Mouse (Mus musculus) liver, adult 10 weeks (tissue): ENCODE results near the gene Ccdc36. TPM values are rescaled to one million over a fixed set of nuclear protein-coding genes. Genes with fewer than 3 reads are reported as not detected.

Source experiments
- polyA plus RNA-seq: library from polyadenylated mRNA; stranded (reverse); fragments of 350-450 nt; fragmentation: Illumina TruSeq; extraction: RNeasy Lipid Tissue Mini Kit (QIAGEN cat#74804); gene quantifications from one replicate; pipeline ENCODE4 v1.2.3, GENCODE M21; 2014; ENCODE audit warnings: low read depth, low replicate concordance

The Ccdc36 gene
- not detected for polyA plus RNA-seq

GRCm38 (mm10) chr9:108428384-108428783 lies at the start of gene Ccdc36:
Gene Ccdc36, minus strand, starts transcription at chr9:108428484.

GRCm38 (mm10) chr9:108461181-108461631 lies 32.9 kb upstream of the Ccdc36 start, which contains the start of gene Klhdc8b:
Gene Klhdc8b, minus strand, starts transcription at chr9:108461581.

GRCm38 (mm10) chr9:108460319-108461178 lies 32.3 kb upstream of the Ccdc36 start, which contains the start of gene Ccdc71:
Gene Ccdc71, plus strand, starts transcription at chr9:108460527.

GRCm38 (mm10) chr9:108436182-108436581 lies 7.9 kb upstream of the Ccdc36 start, which contains the start of gene BC048562:
Gene BC048562, plus strand, starts transcription at chr9:108436482.

GRCm38 (mm10) chr9:108392676-108393075 lies 35.6 kb downstream of the Ccdc36 start, which contains the start of gene 1700102P08Rik:
Gene 1700102P08Rik, plus strand, starts transcription at chr9:108392805.

Other genes starting within 250 kb of the Ccdc36 start
- not detected for gene Bsn, start 238.1 kb downstream of the Ccdc36 start, polyA plus RNA-seq
- 18.2 TPM for gene Dag1, start 164.5 kb downstream of the Ccdc36 start, polyA plus RNA-seq
- gene Nicn1, start 138.1 kb downstream of the Ccdc36 start, polyA plus RNA-seq = 16.2 TPM
- 37.0 TPM for gene Amt, start 131.6 kb downstream of the Ccdc36 start, polyA plus RNA-seq
- 220 TPM for gene Rhoa, start 122.4 kb downstream of the Ccdc36 start, polyA plus RNA-seq
- 14.3 TPM for gene Tcta, start 122.3 kb downstream of the Ccdc36 start, polyA plus RNA-seq
- gene Gpx1, start 89.6 kb downstream of the Ccdc36 start, polyA plus RNA-seq = 303 TPM
- gene Usp4, start 80.6 kb downstream of the Ccdc36 start, polyA plus RNA-seq = 49.6 TPM
- gene 1700102P08Rik, start 35.7 kb downstream of the Ccdc36 start, polyA plus RNA-seq = not detected
- not detected for gene BC048562, start 8.0 kb upstream of the Ccdc36 start, polyA plus RNA-seq
- gene Ccdc71, start 32.0 kb upstream of the Ccdc36 start, polyA plus RNA-seq = 1.9 TPM
- gene Klhdc8b, start 33.1 kb upstream of the Ccdc36 start, polyA plus RNA-seq = 1.4 TPM
- gene Lamb2, start 51.3 kb upstream of the Ccdc36 start, polyA plus RNA-seq = 0.79 TPM
- gene Usp19, start 62.1 kb upstream of the Ccdc36 start, polyA plus RNA-seq = 7.2 TPM
- 49.3 TPM for gene Qars, start 79.2 kb upstream of the Ccdc36 start, polyA plus RNA-seq
- 28.6 TPM for gene Qrich1, start 88.3 kb upstream of the Ccdc36 start, polyA plus RNA-seq
- 20.3 TPM for gene Impdh2, start 131.8 kb upstream of the Ccdc36 start, polyA plus RNA-seq
- gene Ndufaf3, start 138.9 kb upstream of the Ccdc36 start, polyA plus RNA-seq = 3.4 TPM
- gene Dalrd3, start 141.4 kb upstream of the Ccdc36 start, polyA plus RNA-seq = 5.1 TPM
- 0.93 TPM for gene Wdr6, start 150.3 kb upstream of the Ccdc36 start, polyA plus RNA-seq
- not detected for gene P4htm, start 169.2 kb upstream of the Ccdc36 start, polyA plus RNA-seq
- gene Arih2, start 220.9 kb upstream of the Ccdc36 start, polyA plus RNA-seq = 23.0 TPM
- gene Slc25a20, start 233.6 kb upstream of the Ccdc36 start, polyA plus RNA-seq = 136 TPM